Mouse (Mus musculus): ENCODE measurements around the gene Mark3. TPM values are rescaled to one million over a fixed set of nuclear protein-coding genes. Genes with fewer than 3 reads are reported as not detected.

The Mark3 gene
- total RNA-seq, 1 experiment from 2014 or later, result 92.2 TPM

DNA sequence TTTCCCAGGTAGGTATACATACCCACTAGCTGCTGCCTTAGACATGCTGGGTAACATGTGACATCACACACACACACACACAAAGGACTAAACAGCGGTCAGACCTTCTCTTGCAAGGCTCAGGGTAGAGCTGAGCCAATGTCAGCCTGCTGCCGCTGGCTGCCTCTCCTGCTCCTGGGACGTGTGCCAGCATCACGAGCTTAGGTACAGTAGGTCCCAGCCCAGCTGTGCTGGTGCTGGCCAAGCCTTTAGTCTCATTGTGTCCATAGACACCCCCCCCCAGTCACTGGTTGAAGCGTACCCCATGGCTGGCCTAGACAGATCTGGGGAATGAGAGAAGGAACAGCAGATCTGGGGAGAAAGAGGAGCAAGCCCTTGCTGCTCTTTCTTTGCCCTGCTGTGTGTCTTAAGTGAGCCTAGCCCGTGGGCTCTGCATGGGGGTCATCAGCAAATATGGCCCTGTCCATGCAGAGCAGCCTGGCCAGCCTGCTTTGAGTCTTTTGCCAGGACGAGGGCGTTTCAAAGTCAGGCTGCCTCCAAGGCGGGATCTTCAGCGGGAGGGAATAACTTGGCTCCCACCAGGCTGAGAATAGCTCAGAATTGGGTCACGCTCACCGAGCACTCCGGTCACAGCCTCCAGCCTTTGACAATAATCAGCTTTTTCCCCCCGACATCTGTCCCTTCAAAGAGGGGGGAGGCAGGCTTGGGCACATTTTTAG lies 113.2 kb downstream of the Mark3 start:
- ATAC-seq (replicated peaks; ENCODE audit: insufficient number of reproducible peaks, low FRiP score, low TSS enrichment, poor library complexity, severe bottlenecking), result no peak

DNA sequence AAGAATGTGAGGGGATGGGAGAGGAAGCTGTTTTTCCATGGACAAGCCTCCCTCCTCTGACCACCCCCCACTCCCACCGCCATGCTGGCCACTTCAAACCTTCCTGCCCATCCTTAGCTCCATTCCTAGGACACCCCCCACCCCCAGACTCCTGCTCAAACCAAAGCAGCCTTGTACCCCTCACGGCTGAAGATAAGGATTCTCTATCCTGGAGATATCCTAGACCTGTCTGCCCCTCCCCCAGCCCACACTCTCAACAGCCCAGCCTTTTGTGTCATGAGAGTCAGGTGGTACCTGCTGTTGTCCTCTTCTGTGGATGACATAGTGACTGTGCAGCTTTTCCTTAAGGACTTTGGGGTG lies 113.7 kb downstream of the Mark3 start:
- no peak for ATAC-seq (replicated peaks; ENCODE audit: insufficient number of reproducible peaks, low FRiP score, low TSS enrichment, poor library complexity, severe bottlenecking)

DNA sequence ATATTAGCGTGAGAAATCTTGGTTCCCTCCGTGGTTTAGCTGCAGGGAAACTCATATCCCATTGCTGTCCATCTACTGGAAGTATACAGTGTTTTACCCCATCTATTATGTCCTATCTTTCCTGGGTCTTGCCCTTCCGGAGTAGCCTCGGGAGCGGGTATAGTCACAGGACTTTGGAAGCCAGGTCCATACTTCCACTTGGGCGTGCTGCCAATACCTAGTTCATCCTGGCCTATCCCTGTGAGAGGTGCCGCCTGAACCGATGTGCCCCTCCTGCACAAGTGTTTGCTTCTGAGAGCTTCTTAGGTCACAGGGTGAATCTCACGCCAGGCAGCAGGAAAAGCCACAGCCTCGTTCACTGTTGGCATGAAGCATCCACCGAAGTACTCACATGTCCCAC lies 115.1 kb downstream of the Mark3 start:
- no peak for ATAC-seq (replicated peaks; ENCODE audit: insufficient number of reproducible peaks, low FRiP score, low TSS enrichment, poor library complexity, severe bottlenecking)

DNA sequence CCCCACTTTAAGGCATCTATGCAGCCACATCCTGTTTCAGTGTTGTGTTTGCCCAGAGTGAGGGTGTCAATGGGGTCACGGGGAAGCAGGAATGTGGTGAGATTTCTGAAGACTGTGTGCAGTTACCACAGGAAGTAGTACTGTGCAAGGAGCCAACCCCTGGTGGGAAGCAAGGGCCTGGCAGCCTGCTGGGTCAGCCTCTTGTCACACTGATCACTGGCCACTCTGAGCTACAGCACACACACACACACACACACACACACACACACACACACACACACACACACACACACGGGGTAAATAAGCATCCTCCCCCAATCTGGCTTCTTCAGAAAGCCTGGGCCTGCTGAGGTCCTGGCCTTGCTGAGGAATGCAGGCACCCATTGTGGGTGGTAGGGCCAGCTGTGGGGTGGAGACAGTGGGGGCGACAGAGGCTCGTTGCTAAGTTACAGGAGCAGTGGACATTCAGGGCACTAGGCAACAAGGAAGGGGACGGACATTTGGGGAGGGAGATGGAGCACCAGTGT lies 117.1 kb downstream of the Mark3 start:
- ATAC-seq (replicated peaks; ENCODE audit: insufficient number of reproducible peaks, low FRiP score, low TSS enrichment, poor library complexity, severe bottlenecking), result no peak

DNA sequence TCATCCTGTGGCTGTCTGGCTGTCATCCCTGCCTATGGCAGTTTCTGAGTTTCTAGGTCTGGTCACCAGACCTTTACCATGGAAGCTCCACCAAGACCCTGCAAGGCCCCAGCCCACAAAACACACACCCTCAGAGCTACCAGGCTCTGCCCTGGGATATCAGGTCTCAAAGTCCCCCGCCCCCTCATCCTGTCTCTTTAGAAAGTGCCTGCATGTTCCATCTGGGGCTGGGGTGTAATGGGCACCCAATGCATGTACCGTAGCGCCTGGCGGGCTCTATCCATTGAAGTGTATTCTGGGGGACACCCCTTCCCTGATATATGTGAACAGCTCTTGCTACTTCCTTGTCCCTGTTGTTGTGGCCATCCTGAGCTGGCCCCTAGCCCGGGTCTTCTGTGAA lies 118.6 kb downstream of the Mark3 start:
- no peak for ATAC-seq (replicated peaks; ENCODE audit: insufficient number of reproducible peaks, low FRiP score, low TSS enrichment, poor library complexity, severe bottlenecking)

DNA sequence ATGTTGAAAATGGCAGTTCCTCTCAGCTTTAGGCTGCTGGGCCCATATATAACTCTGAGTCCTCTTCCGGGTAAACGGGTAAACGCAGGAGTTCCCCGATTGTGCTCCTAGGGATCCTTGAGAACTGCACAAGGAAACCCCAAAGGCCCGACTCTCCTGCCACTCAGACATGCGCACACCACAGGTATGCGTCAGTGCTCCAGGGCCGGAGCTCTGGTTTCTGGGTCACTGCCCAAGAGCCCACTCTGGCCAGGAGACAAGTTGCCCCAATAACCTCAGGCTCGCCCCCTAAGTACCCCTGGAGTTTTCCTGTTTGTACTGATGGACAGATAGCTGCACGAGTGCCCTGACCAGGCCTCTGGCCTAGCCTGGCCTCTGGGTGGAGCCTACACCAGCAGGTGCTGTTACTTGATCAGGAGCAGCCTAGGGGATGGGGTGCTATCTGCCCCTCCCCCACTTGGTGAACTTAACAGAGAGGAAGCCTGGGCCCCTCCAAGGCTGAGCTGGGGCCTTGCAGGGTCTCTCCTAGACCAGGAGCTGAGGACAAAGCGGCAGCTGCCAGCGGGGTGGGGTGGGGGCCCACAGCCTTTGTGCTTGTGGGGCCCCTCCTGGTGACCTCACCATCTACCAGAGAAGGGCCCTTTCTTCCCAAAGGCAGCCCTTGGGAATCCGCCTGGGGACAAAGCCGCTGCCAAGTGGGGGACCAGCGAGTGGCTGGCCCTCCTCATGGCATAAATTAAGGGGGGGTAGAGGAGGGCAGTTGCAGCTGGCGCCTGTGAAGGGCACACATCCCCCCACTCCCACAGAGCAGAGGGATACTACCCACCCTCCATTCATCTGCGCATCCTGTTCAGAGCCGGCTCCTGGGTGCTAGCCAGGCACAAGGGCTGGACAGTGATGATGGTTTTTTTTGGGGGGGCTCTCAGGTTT lies 119.3 kb downstream of the Mark3 start:
- no peak for ATAC-seq (replicated peaks; ENCODE audit: insufficient number of reproducible peaks, low FRiP score, low TSS enrichment, poor library complexity, severe bottlenecking)

DNA sequence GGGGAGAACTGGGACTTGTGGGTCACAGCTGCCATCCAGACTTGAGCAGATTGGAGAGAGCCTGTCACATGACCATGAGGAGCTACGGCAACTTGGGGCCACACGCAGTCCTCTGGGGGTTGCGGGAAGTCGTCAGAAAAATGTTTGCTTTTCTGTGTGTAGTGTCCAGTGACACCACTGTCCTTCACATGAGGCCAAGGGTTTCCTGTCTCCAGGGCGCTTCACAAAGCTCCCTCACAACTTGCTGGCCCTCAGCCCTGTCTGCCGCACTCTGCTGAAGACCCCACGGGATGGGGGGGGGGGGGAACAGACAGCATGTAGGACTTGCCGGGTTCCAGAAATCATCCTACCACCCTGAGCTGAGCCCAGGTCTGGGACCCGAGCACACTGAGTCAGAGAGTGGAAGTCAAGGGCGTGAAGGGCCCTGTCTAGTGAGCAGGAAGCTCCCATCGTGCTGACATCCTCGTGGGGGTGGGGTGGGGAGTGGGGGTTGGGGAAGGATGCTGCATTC lies 120.0 kb downstream of the Mark3 start:
- no peak for ATAC-seq (replicated peaks; ENCODE audit: insufficient number of reproducible peaks, low FRiP score, low TSS enrichment, poor library complexity, severe bottlenecking)

DNA sequence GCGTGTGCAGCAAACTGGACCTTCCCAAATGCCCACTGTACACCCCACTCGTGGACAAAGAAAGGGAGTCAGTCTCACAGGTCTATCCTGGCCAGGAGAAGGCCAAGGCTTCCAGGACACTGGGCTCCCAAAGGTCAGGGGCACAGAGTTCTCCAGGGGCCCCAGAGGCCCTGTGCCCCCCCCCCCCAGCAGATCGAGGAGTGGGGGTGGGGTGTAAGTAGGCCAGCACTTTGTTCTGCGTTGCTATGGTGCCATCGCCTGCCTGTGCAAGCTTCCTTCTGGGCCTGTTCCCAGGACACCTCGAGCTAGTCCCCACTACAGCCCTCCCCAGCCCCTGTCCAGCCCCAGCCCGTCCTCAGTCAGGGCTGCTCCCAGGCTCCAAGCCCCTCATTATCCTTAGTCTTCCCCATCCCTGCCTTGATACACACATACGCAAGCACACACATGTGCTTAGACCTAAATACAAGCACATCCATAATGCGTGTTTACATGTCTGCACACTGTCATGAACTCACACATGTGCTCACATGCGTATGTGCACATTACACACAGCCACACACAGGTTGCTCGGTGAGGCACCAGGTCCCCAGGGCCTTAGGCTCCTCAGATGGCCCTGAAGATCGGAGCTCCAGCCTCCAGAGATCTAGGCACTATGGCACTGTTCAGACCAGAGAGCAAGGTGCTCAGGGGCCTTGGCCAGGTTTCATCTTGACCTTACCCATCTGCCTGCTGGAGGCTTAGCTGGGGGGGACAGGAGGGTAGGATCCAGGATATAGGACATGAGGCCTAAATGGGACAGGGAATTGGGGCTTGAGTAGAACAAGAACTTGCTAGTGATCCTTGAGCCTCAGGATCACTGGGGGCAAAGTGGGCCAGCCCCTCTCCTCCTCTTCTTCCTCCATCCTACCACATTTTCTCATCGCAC lies 120.8 kb downstream of the Mark3 start:
- no peak for ATAC-seq (replicated peaks; ENCODE audit: insufficient number of reproducible peaks, low FRiP score, low TSS enrichment, poor library complexity, severe bottlenecking)

DNA sequence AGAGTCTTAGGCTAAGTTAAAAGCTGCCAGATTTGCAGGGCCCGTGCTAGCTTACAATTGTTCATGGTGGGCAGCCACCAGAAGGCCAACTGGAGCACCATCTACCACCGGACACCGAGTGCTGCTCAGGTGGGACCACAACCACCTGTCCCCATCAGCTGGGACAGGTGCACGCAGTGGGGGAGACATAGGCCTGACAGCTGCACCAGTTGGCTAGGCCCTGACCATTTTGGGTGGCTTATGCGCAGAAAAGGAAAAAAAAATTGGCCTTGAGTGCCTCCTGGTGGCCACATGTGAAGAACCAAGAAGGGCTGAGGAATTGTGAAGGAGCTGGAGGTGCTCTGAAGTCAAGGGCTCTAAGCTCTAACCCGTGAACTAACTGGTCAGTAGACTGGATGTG lies 121.9 kb downstream of the Mark3 start:
- ATAC-seq (replicated peaks; ENCODE audit: insufficient number of reproducible peaks, low FRiP score, low TSS enrichment, poor library complexity, severe bottlenecking), result peak; percentile 84

DNA sequence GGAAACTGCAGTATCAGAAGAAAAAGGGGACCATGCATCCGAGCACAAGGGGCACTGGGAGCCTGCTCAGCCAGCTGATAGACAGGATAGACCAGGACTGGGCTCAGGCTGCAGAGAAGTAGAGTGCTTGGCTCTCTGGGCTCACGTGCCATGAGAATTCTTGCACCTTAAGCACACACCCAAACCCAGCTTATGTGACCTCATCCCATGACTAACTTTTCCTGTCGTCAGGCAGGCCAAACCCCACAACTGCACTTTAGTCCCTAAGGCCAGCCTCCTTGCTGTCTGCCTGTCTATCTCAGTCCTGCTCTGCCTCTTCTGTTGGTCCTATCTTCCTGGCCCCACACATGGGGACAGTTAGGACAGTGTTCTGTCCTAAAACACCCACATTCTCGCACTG lies 123.4 kb downstream of the Mark3 start:
- no peak for ATAC-seq (replicated peaks; ENCODE audit: insufficient number of reproducible peaks, low FRiP score, low TSS enrichment, poor library complexity, severe bottlenecking)

DNA sequence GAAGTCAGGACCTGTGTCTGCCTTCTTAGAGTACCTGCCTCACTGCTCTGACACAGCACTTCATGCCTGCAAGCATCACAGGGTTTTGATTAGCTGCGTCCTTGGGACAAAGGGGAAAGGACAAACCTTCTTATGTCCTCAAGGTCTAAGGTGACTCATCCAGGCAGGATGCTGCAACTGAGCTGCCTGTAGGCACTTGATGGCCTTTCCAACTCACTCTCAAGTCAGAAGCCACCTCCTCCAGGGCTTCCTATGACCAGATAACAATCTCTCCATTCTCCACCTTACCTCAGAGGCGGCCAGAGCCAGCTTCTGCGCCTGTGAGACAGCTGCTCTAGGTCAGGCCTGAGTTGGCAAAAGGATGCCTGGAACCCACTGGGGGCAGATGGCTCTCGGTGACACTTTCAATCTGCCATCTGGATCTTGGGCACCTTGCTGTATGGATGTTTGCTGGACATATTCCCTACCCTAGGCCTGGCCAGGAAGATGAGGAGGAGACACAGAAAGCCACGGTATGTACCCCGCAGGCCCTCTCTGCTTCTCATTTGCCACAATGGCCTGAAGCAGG lies 124.1 kb downstream of the Mark3 start:
- ATAC-seq (replicated peaks; ENCODE audit: insufficient number of reproducible peaks, low FRiP score, low TSS enrichment, poor library complexity, severe bottlenecking), result no peak

DNA sequence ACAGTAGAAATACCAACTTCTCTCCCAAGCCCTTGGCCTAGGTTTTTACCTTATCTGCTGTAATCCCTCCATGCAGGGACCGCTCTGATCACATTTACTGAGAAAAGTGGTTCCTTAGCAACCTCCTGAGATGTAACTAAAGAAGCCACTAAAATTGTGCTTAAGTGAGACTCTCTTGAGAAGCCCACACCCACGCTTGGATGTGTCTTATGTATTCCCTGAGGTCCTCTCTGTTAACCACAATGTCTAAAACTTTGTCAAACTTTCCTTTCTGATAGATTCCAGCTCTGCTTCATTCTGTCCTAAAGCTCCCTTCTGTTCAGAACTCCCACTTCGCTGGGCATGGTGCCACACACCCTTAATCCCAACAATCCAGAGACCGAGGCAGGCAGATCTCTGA lies 125.2 kb downstream of the Mark3 start:
- no peak for ATAC-seq (replicated peaks; ENCODE audit: insufficient number of reproducible peaks, low FRiP score, low TSS enrichment, poor library complexity, severe bottlenecking)

DNA sequence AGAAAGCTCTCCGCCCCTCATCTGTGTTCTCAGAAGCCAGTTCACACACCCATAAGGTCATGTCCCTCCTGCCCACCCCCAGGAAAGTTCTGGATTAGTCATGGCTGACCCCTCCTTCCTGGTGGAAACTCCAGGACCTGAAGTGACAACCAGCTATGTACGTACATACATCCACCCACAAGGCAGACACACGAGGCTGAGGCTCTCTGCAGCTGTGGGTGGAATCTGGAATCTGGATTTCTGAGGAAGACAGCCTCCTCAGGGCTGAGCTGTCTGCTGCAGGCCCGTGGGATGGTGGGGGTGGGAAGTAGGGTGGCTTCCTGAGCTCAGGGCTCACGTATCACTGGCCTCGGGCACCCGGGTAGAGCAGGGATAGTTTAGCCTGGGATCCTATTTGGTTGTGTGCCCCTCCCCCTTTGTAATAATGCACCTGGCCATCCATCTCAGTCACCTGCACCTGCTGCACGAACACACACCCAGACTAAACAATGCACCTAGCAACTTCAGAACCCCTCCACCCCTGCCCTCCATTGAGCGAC lies 126.7 kb downstream of the Mark3 start:
- no peak for ATAC-seq (replicated peaks; ENCODE audit: insufficient number of reproducible peaks, low FRiP score, low TSS enrichment, poor library complexity, severe bottlenecking)

DNA sequence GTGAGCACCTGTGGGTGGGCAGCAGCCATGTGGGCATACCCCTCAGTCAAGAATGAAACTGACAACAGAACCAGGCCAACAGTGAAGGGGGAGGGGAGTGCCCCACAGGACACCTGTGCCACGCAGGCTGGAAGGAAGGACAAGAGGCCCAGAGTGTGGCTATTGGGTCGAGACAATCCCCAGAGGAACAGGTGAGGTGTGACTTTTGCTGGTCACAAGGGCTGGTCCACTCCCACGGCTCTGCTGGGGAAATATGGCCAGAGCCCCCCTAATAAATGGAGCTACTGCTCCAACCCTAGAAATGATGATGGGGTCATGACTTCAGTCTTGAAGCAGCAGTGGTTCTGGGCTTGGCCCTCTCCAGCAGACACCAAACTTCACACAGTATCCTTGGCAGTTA lies 129.0 kb downstream of the Mark3 start:
- no peak for ATAC-seq (replicated peaks; ENCODE audit: insufficient number of reproducible peaks, low FRiP score, low TSS enrichment, poor library complexity, severe bottlenecking)

DNA sequence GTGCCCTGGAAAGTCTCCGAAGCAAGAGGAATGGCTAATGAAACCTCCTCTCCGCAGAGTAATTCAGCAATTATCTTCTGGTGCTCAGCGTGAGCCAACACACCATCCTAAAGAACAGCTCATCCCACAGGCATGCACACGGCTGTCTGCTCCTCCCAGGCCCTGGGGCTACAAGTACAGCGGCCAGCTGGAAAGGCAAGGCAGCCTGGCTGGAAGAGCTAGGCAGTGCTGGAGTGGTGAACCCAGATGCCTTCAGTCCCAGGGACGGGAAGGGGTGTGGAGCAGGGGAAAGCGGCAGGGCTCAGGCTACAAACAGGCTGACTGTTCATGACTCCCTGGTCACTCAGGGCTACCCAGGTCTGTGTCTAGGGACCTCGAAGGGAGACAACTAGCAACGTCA lies 130.3 kb downstream of the Mark3 start:
- ATAC-seq (replicated peaks; ENCODE audit: insufficient number of reproducible peaks, low FRiP score, low TSS enrichment, poor library complexity, severe bottlenecking), result no peak

DNA sequence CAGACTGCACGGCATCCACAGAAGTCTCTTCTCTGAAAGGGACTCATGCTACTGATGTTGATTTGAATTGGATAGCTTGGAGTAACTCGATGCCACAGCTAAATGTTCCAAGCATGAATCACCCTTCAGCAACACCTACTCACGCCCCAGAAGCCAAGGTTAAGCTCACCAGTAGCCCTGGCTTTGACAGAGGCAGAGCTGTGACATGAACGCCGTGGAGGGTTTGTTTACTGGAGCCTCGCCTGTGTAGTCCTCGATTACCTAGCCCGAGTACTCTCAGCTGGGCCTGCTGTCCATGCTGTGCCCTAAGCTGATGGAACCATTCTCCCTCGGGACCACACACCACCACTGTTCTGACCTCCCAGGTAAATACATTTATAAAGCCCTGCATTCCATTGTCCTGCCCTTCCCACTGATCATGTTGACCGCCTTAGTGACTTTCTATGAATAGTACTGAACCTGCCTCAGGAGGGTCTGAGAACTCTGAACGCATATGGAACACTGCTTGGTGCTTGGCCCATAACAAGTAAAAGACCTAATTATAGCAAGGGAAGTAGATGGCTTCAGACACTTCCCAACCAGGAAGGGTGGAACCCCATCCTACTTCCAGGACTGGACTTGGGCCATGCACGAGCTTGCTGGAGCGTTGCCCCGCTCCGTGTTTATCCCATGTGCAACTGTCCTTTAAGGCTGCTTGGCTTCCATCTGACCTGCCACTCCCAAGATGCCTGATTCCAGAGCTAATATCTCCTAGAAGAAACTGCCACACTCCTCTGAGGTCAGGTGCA lies 131.1 kb downstream of the Mark3 start:
- no peak for ATAC-seq (replicated peaks; ENCODE audit: insufficient number of reproducible peaks, low FRiP score, low TSS enrichment, poor library complexity, severe bottlenecking)

Data from monocyte, adult 5-6 weeks (primary cell).